Mouse (Mus musculus) inflammation-experienced regulatory T-cells, adult 6 months (primary cell): Measurements from ENCODE around the gene Pkdcc. TPM values are rescaled to one million over a fixed set of nuclear protein-coding genes. Genes with fewer than 3 reads are reported as not detected.
A peak's percentile ranks its signal among the peaks of the same experiment; 100 is the strongest.

Experiments
- ATAC-seq: one replicate; pipeline ENCODE4 v1.8.0; 2017
- polyA plus RNA-seq, 3 experiments: library from polyadenylated mRNA; unstranded; fragments of 100-300 nt; shearing (Covaris generic); gene quantifications; one replicate each; pipeline ENCODE4 v1.2.1; 2017

Gene Pkdcc
- polyA plus RNA-seq: under 1 TPM in 2 of 3 experiments, not detected in 1; 0.67 to 0.78 TPM

- ATAC-seq: no peak
Observed at GRCm38 (mm10) chr17:83214674-83215528, at the start of gene Pkdcc. Gene Pkdcc, plus strand, starts transcription at chr17:83215292.

GRCm38 (mm10) chr17:83166195-83166594 is 48.9 kb upstream of the Pkdcc start:
- no peak for ATAC-seq

GRCm38 (mm10) chr17:83176146-83176545 is 38.9 kb upstream of the Pkdcc start:
- ATAC-seq: no peak

GRCm38 (mm10) chr17:83178483-83179150 is 36.5 kb upstream of the Pkdcc start:
- ATAC-seq: no peak

- no peak for ATAC-seq
Observed at GRCm38 (mm10) chr17:83179151-83179531, 36.0 kb upstream of the Pkdcc start.

GRCm38 (mm10) chr17:83179569-83179968 is 35.5 kb upstream of the Pkdcc start:
- ATAC-seq: no peak

GRCm38 (mm10) chr17:83181086-83181485 is 34.0 kb upstream of the Pkdcc start:
- no peak for ATAC-seq

- ATAC-seq: peak; percentile 43
Observed at GRCm38 (mm10) chr17:83181592-83181991, 33.5 kb upstream of the Pkdcc start.

GRCm38 (mm10) chr17:83182061-83182664 is 32.9 kb upstream of the Pkdcc start:
- ATAC-seq: no peak

GRCm38 (mm10) chr17:83182780-83183179 is 32.3 kb upstream of the Pkdcc start:
- ATAC-seq: no peak

GRCm38 (mm10) chr17:83187751-83188565 is 27.1 kb upstream of the Pkdcc start:
- ATAC-seq: no peak

GRCm38 (mm10) chr17:83190810-83191209 is 24.3 kb upstream of the Pkdcc start:
- ATAC-seq: no peak

GRCm38 (mm10) chr17:83194491-83194890 is 20.6 kb upstream of the Pkdcc start:
- ATAC-seq: no peak

GRCm38 (mm10) chr17:83197361-83197923 is 17.6 kb upstream of the Pkdcc start:
- no peak for ATAC-seq

- no peak for ATAC-seq
Observed at GRCm38 (mm10) chr17:83200469-83200868, 14.6 kb upstream of the Pkdcc start.

- ATAC-seq: no peak
Observed at GRCm38 (mm10) chr17:83201257-83201656, 13.8 kb upstream of the Pkdcc start.

- ATAC-seq: no peak
Observed at GRCm38 (mm10) chr17:83203692-83204383, 11.3 kb upstream of the Pkdcc start.

- ATAC-seq: no peak
Observed at GRCm38 (mm10) chr17:83207296-83207695, 7.8 kb upstream of the Pkdcc start.

GRCm38 (mm10) chr17:83208455-83208854 is 6.6 kb upstream of the Pkdcc start:
- no peak for ATAC-seq

GRCm38 (mm10) chr17:83210531-83210930 is 4.6 kb upstream of the Pkdcc start:
- no peak for ATAC-seq

- ATAC-seq: no peak
Observed at GRCm38 (mm10) chr17:83211196-83211595, 3.9 kb upstream of the Pkdcc start.

GRCm38 (mm10) chr17:83212422-83212821 is 2.7 kb upstream of the Pkdcc start:
- no peak for ATAC-seq
